Mouse (Mus musculus): ENCODE measurements at regions not wholly inside any gene's neighbourhood (a gene's known extent, or its start where the extent isn't known, plus 50 kb on each side); places are given as distances from the start of the nearest gene placed in this dataset.

- no peak for DNase-seq (ENCODE audit: low spot score)
These were observed 50.3 kb upstream of the Armc2 start for GRCm38 (mm10) chr10:42068497-42068896.
